Mouse (Mus musculus): ENCODE measurements at regions not wholly inside any gene's neighbourhood (a gene's known extent, or its start where the extent isn't known, plus 50 kb on each side); places are given as distances from the start of the nearest gene placed in this dataset.
A peak's percentile ranks its signal among the peaks of the same experiment; 100 is the strongest.

DNA sequence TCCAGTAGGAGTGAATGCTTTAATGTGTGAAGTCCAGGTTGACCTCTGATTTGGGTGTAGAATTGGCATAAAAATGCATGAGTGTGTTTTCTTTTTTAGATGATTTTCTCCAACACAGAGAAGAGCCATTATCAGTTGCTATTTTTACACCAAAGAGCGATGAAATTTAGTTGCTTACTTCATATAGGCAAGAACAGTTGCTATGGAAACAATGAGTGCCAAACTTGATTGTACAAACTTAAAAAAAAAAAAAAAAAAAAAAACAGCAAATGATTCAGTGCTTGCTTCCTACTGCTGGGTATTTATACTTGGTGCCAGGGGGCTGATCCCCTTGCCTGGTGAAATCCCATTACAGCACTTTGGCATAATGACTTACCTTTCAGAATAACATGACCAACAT is 268.0 kb downstream of the Sec23a start:
- intact Hi-C loops (cut with DNase I): loop anchor here (10.0 kb wide), 1 partner anchor 181 kb away; no protein-coding TSS in a partner anchor
- peak in 1 of 2 experiments; percentile 46 for DNase-seq (ENCODE audit: low spot score in 2 of 2)

DNA sequence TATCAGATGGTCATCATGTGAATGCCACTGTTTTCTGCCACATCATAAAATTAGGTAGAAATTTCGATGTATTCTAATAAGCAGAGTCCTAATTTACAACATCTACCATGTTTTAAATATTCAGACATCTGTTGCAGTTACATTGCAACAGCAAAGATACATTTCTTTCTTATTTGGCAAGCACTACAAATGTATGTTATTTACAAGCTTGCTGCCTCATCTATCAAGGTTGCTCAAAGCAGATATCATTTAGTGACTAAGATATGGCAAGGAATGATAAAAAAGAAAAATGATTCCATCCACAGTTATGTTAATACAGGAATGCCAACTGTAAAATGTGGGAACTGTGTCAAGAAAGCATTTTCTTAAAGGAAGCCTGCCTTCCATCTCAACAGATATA is 283.7 kb downstream of the Sec23a start:
- intact Hi-C loops (cut with DNase I): no loop called here
- DNase-seq (ENCODE audit: low spot score in 2 of 2): no peak

DNA sequence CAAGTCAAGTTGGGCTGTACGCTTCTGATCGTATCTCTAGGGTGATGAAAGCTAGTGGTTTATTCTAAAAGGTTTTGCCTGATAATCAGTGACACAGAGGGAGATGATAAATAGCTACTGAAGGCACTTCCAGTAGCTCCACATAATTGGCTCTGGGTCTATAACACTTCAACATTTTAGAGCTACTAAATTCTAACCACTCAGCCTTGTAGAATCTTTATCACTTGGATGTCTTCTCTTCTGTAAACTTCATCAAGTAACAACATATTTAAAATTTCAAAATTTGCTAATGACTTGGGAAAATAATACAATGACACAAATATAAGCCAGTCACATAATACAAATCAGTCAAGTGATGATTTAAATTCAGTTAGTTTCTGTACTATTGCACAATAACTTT is 284.3 kb downstream of the Sec23a start:
- no peak for DNase-seq (ENCODE audit: low spot score in 2 of 2)
- intact Hi-C loops (cut with DNase I): no loop called here

DNA sequence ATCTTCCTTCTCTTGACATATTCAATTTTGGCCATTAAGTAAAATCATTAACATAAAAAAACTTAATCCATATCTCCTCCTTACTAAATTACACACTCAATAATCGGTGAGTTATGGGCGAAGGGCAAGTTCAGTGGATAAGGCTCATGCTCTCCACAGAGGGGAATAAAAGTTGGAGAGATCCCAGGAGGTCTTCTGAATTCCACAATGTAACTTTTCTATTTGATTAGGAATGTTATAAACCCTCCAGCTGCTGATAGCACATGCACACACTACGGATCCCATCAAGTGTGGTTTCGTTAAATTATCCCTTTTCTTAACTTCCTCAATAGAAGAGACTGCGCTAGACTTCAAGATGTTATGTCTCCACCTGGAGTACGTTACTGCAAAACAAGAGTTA is 293.9 kb downstream of the Sec23a start:
- intact Hi-C loops (cut with DNase I): no loop called here

DNA sequence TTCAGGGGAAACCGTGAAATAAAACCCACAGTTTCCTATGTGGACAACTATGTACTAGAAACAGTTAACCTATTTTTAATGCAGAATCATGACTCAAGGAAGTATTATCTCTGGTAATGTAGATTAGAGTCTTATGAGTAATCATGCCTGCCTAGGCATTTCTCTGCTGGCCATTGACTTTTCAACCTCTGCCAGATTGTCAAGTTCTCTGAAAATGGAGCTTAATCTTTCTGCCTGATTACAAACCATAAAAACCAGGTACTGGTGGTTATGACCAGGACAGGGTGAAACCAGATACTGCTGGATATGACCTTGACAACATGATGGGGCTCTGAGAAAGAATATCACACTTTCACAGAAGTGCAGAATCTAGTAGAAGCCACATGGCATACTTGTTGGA is 297.6 kb downstream of the Sec23a start:
- DNase-seq (ENCODE audit: low spot score in 2 of 2): no peak
- intact Hi-C loops (cut with DNase I): no loop called here

More for the DNA sequence above, 293.9 kb downstream of the Sec23a start:
- DNase-seq (ENCODE audit: low spot score in 2 of 2): no peak

DNA sequence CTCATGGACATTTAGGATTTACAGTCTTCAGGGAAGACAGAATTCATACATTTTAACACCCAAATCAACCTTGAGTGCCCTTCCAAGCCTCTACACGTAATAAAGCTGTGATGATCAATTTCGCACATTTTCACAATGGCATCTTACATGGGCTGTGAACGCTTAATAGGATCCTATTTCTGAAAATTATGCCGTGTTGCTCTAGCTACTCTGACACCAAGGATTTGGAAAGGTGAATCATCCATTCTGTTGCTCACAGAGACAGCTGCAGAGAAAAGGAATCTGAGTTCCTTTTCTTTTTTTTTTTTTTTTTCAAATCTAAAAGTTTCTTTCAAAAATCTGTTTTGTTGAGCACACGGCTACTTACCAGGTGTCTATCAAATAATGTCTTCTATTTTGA is 316.1 kb downstream of the Sec23a start:
- no peak for DNase-seq (ENCODE audit: low spot score in 2 of 2)
- intact Hi-C loops (cut with DNase I): no loop called here

DNA sequence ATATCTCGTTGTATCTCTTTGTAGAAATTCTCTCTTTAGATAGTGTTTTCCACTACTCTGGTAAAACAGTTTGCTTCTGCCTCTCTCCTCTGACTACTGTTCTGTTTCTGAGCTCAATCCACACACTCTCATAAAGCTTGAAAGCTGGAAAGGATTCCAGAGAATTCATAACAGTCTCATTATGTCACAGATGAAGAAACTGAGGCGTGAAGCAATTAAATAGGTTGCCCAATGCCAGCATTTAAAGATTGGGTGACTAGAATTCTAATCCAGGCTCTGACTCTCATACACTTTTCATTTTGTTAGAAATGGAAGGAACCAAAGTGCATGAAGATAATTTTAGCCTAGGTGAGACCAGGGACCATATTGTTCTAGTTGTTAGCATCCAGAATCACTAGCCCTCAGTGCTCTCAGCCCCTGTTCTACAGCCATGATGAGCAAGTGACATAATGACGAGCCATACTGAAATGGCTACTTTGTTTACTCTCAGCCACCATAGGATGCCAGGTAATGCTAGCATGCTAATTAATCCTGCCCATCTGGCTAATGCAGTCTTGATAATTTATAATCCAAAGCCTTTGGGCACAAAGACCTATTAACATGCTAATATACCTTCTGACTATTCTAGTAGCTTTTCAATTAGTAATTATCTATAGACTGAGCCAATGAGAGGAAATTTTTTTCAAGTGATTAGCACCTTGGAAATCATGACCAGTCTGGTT is 341.7 kb downstream of the Sec23a start:
- DNase-seq (ENCODE audit: low spot score in 2 of 2): no peak
- intact Hi-C loops (cut with DNase I): no loop called here

DNA sequence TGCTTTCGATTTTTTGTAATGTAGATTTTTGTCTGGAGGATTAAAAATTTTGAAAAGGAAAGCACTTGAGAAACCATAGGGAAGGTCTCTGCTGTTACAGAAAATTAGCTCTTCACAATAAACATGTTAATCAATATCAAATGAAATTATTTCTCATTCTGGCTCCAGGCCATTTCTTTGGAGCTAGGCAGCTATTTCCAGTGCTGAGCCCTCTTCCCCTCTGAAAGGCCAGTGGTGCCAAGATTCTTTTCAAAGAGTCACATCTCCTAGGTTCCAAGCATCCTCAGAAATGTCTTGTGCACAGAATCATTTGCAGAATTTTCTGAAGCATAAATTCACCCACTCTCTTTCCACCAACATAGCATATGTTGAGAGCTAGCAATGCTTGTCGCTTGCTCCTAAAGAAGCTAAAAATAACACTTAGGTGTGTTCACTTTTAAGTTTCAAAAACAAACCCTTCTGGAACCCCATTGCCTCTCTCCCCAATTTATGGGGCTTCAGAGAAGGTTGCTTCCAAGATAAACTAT is 357.2 kb downstream of the Sec23a start:
- peak in 1 of 2 experiments; percentile 17 for DNase-seq (ENCODE audit: low spot score in 2 of 2)
- intact Hi-C loops (cut with DNase I): loop anchor here (10.0 kb wide), 1 partner anchor 160 kb away; no protein-coding TSS in a partner anchor

DNA sequence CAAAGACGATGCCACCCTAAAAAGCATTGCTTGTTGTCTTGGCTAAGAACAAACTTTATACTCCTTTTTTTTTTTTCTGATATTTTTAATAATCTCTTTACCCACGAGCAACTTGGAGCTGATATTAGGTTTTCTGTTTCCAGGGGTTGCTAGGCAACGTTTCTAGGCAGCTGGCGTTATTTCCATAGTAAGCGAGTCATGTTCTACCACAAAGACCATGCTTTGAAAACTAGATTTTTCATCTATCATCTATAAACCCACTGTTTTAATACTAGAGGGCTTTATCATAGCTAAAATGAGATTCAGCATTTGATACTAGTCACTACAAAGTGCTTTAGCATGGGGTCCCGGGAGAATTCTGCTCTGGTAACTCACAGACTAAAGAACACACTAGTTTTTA is 358.1 kb downstream of the Sec23a start:
- intact Hi-C loops (cut with DNase I): loop anchor here (10.0 kb wide), 1 partner anchor 161 kb away; no protein-coding TSS in a partner anchor
- peak; percentile 23 to 37 for DNase-seq (ENCODE audit: low spot score in 2 of 2)

DNA sequence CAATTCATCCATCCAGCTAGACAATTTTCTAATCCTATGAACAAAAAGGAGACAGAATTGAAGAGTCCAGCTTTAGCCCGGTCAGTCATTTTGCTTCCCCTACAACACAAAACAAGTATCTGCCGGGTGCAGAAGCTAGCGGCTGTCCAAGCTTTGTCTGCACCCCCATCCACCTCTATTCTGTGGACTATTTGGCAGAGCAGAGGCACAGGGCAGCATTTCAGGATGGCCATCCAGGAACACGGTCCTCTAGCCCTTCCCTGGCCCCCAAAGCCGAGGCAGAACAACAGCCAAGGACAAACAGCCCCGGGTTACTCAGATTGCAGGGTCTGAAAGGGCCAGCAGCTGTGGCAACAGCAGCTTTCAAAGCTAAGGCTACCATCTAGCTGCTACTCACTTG is 358.6 kb downstream of the Sec23a start:
- intact Hi-C loops (cut with DNase I): loop anchor here (10.0 kb wide), 1 partner anchor 162 kb away; no protein-coding TSS in a partner anchor
- DNase-seq (ENCODE audit: low spot score in 2 of 2): no peak

DNA sequence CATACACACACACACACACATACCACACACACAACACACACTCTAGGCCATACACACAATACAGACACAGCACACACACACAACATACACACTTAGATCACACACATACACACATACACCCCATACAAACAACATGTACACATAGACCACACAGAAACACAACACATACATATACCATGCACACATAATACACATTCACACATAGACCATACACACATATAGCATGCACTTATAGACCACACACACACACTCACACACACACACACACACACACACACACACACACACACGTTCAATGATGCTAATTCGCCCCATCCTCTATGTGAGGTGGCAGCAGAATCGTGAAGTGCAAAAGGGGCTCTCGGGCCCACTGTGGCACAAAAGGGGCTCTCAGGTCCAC is 359.1 kb downstream of the Sec23a start:
- intact Hi-C loops (cut with DNase I): loop anchor here (10.0 kb wide), 1 partner anchor 162 kb away; no protein-coding TSS in a partner anchor
- DNase-seq (ENCODE audit: low spot score in 2 of 2): no peak

DNA sequence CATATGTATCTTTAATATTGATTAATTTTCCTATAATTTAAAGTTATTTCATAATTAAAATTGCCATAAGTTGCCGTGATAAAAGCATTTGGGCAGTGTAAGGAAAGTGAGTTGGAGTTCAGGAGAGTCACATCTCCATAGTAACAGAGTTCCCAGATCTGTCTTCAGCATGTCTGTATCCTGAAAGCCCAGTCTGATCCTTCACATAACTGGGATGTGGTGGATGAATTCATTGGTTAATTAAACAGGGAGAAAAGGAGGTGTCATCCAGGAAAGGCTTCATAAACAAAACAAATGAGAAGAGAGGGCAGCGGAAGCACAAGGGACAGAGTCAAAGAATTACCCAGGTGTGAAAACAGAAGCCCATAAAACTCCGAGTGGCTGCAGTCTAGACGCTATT is 363.5 kb downstream of the Sec23a start:
- no peak for DNase-seq (ENCODE audit: low spot score in 2 of 2)
- intact Hi-C loops (cut with DNase I): no loop called here

DNA sequence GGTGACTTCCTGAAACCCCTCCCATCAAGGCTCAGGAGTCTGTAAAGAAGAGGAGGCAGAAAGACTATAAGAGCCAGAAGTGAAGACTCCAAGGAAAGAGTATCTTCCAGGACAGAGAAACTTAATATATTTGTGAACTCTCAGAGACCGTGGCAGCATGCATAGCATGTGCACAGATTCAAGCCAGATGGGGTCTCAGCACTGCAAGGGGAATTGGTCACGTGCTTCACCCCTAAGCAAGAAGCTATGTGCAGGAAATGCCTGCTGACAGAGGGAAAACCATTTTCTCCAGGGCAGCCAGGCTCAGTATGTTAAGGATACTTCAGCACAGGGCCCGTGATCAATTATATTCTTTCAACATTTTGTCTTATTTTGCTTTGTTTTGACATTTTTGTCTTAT is 368.0 kb downstream of the Sec23a start:
- no peak for DNase-seq (ENCODE audit: low spot score in 2 of 2)
- intact Hi-C loops (cut with DNase I): no loop called here

DNA sequence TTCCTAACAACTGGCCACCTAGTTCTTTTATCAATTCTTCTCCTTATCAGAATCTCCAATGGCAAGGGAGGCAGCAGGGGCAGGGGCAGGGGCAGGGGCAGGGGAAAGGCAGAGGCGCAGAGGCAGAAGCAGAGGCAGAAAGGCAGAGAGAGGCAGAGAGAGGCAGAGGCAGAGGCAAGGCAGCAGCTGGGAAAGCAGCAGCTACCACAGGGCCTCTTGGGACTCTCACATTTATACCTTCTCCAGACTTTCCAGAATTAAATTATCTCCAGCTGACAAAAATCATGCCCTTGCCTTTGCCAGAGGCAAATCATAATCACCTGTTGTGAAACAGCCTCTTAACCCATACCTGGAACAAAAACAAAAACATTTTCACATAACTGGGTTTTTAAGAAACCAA is 370.4 kb upstream of the Clec14a start:
- intact Hi-C loops (cut with DNase I): loop anchor here (10.0 kb wide), 4 partner anchors 215 to 815 kb away; partner anchors contain the start of gene Sstr1
- DNase-seq (ENCODE audit: low spot score in 2 of 2): no peak

DNA sequence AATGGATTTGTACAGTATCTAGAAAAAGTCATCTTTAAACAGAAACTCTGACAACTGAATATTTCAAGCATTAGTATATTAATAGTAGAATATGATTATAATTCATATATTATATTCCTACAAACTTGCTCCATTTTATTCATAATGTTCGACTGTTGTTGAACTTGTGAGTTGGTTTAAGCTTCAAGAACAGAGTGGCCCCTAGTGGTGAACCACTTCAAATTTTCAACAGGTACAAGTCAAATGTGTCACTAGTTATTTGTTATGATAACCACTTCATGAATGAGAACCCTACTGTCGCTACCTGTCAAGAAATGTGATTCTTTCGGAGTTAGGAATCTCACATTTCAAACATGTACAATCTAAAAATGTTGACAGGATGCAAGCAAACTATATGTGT is 369.2 kb upstream of the Clec14a start:
- no peak for DNase-seq (ENCODE audit: low spot score in 2 of 2)
- intact Hi-C loops (cut with DNase I): loop anchor here (10.0 kb wide), 4 partner anchors 213 to 813 kb away; partner anchors contain the start of gene Sstr1

DNA sequence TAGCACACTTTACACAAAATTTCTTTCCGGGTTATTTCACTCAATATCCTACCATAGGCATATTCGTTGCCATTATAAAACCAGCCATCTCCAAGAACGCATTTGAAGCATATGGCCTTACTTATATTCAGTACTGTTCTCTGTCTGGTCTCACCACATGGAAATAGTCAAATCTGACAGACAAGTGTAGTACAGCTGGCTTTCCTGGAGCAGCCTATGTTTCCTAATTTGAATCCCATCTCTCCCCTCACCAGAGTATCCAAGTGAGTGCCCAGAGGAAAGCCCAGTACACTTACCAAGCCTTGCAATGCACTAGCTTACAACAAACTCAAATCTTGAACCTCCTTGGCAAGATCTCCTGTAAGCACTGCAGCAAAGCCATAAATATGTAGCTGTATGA is 363.4 kb upstream of the Clec14a start:
- intact Hi-C loops (cut with DNase I): loop anchor here (10.0 kb wide), 4 partner anchors 208 to 808 kb away; partner anchors contain the start of gene Sstr1

DNA sequence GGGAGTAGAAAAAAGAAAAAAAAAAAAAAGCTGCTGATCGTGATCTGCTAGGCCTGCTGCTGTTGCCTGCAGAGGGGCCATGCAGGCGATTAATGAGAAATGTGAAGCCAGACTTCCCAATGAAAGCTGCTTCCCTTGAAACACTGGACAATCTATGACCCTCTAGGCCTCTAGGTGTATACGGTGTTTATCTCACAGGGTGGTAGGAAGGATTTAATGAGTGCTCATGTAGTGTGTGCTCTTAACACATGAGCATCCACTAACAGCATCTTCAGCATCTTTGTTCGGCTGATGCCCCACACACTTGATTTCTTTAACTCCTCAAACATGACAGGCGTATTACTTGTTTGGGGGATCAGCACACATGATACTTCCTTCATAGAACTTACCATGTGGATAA is 359.7 kb upstream of the Clec14a start:
- intact Hi-C loops (cut with DNase I): no loop called here
- no peak for DNase-seq (ENCODE audit: low spot score in 2 of 2)

More for the DNA sequence above, 363.4 kb upstream of the Clec14a start:
- DNase-seq (ENCODE audit: low spot score in 2 of 2): no peak

DNA sequence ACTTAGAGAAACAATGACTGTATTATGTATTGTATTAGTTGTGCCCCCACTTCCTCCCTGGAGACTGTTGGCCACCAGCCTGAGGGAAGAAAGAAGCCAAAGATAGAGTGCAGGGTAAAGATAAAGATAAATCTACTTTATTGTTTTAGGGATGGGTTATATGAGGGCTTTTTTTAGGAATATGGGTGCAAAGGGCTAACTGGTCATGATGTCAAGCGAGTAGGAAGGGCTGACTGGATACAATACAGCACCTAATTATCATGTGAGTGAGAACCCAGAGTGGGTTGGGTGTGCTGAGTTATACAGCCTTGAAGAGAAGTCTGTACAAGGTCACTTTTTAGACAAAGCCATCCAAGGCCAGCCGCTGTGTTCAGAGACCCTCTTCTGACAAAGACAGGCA is 356.1 kb upstream of the Clec14a start:
- DNase-seq (ENCODE audit: low spot score in 2 of 2): no peak
- intact Hi-C loops (cut with DNase I): no loop called here

DNA sequence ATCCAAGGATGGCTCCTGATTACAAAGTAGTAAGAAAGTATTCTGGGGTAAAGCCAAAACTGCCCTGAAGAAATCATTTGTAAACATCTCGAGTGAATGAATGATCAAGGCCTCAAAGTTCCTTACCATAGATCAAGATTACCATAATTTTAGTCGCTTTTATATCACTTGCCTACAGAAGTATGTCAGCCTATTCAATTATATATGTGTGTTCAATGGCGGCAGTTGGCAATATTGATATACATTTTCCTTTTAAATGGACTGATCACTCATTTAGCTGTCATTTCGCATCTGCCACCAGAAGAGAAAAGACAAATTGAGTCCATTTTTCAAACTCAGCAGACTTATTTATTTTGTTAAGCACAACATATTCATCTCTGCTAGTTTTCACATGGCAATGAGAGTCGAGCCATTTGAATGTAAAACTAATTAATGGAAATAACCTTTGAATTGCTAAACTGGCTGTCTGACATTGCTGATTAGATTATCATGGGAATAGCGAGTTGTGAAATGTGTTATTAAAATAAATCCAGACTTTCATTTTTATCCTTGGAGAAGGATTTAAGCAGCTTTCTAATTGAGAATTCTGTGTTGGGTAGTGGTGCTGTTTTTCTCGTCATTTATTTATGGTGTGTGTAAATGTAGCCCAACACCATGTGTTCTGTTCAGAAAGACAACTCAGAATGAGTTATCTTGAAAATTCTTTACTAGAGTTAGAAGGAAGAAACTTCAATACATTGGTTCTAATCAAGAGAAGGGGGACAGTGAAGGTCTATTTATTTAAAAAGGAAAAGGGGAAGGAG is 350.6 kb upstream of the Clec14a start:
- no peak for DNase-seq (ENCODE audit: low spot score in 2 of 2)
- intact Hi-C loops (cut with DNase I): no loop called here

DNA sequence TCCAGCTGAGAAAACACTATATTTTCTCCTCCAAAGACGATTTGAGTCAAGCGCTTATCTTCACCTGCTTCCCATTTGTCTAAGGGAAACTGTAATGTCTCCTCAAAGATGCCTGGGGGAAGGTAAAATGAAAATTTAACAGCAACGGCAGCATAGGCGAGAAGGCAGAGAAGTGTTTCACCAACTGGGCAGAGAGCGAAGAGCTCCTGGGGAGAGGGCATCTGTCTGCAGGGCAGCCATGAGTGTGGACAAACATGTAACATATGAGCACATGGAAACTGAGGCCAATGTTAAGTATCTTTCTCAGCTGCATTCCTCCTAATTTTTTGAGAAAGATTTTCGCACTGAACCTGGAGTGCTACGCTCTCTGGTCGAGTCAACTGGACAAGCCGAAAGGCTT is 325.7 kb upstream of the Clec14a start:
- intact Hi-C loops (cut with DNase I): no loop called here
- no peak for DNase-seq (ENCODE audit: low spot score in 2 of 2)
